Mouse (Mus musculus): ENCODE measurements around the gene Tars.
A peak's percentile ranks its signal among the peaks of the same experiment; 100 is the strongest.

Gene Tars

DNA sequence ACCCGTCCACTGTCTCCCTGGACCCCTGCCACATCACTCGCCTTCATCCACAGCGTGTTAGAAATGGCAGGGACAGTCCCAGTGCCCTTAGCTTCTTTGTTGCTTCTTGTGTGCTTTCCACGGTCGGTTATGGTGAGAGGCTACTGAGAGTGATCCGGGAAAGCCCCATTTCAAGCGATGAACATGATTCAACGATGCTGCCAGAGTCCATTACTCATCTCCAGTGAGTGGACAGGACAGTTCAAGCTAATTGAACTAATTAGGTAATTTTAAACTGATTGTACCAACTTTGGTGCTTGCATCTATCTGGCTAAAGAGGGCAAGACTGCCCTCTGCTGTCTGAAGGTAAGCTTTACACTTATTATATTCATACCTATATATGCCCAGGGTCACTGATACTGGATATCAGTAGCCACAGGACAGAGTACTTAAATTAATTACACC is 19.4 kb downstream of the Tars start:
- H3K27me3 ChIP-seq (ENCODE audit: insufficient read depth, low read length), result no peaks in the 10 kb centered on the region
- H3K9me3 ChIP-seq (ENCODE audit: low read length), result peaks cover 29% of the 10 kb centered on the region
- TF ChIP-seq NANOG (IDR thresholded peaks at IDR 0.05; ENCODE audit: borderline replicate concordance, low read length) (no peak), POU5F1 (IDR thresholded peaks at IDR 0.05; ENCODE audit: borderline replicate concordance, low read length) (no peak), CTCF (conservative IDR thresholded peaks at IDR 0.05; ENCODE audit: low read length) (peak; percentile 42)
- peaks cover 8% of the 10 kb centered on the region for H3K4me1 ChIP-seq (replicated peaks; ENCODE audit: low read depth, low read length)
- H3K36me3 ChIP-seq (ENCODE audit: insufficient read depth, low read length), result peaks cover 36% of the 10 kb centered on the region
- H3K4me3 ChIP-seq (replicated peaks; ENCODE audit: low read length), result no peak overlapping the region

DNA sequence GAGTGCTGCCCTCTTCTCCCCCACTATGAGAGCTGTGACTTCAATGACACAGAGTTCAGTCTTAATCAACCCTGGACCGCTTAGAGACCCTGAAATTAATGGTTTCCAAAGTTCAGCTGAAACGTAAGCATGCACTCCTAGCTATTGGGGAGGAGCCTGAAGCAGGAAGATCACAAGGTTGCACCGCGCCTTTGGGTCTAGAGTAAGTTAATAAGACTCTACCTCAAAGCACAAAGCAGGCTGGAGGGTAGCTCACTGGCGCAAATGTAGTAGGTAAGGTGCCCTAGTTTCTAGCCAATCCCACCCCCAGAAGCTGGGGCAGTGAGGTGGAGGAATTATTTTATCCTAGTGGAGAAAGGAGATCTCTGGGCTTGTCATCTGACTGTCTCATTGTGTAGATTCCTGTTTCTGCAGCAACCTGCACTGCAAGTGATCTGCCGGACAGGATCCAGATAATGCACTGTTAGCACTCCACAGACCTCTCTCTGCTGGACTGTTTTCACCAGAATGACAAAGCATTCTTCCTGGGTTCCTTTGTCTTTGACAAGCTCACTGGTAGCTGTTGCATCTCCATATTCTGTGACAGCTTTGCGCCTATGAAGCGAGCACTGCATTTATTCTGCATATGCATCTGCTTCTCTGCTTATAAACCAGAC is 19.9 kb downstream of the Tars start:
- Histone ChIP-seq H3K4me3 (replicated peaks; ENCODE audit: low read length) (no peak overlapping the region), H3K27me3 (ENCODE audit: insufficient read depth, low read length) (no peaks in the 10 kb centered on the region), H3K4me1 (replicated peaks; ENCODE audit: low read depth, low read length) (peaks cover 8% of the 10 kb centered on the region), H3K9me3 (ENCODE audit: low read length) (peaks cover 24% of the 10 kb centered on the region), H3K36me3 (ENCODE audit: insufficient read depth, low read length) (peaks cover 31% of the 10 kb centered on the region)
- no peak for TF ChIP-seq POU5F1 (IDR thresholded peaks at IDR 0.05; ENCODE audit: borderline replicate concordance, low read length)
- TF ChIP-seq CTCF (conservative IDR thresholded peaks at IDR 0.05; ENCODE audit: low read length), result no peak
- no peak for TF ChIP-seq NANOG (IDR thresholded peaks at IDR 0.05; ENCODE audit: borderline replicate concordance, low read length)

DNA sequence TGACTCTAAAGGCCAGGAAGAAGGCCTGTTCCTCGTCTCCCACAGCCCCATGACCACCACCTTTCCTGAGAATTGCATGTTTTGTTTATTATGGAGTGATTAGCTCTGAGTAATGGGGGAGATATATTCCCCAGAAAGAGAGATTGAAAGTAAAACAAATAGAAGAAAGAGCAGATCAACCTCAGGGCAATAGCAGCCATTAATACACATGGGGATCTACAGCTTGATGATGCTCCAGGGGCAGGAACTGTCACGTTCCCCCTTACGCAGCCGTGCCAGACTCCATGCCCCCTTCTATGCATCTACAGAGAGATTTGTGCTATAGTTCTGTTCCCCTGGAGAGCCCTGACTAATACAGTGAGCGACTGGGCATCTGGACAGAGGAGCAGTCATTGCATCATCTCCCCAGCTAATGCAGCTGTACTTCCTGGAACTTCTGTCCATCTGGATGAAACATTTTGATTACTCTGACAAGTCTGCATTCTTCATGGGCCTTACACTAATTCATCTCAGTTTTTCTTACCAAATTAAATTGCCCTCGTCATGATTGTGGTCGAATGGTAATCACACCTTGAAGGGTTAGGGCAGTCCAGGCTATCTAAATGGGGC is 28.9 kb downstream of the Tars start:
- TF ChIP-seq CTCF (conservative IDR thresholded peaks at IDR 0.05; ENCODE audit: low read length) (no peak), POU5F1 (IDR thresholded peaks at IDR 0.05; ENCODE audit: borderline replicate concordance, low read length) (no peak), NANOG (IDR thresholded peaks at IDR 0.05; ENCODE audit: borderline replicate concordance, low read length) (no peak)
- no peaks in the 10 kb centered on the region for H3K4me1 ChIP-seq (replicated peaks; ENCODE audit: low read depth, low read length)
- no peak overlapping the region for H3K4me3 ChIP-seq (replicated peaks; ENCODE audit: low read length)
- H3K36me3 ChIP-seq (ENCODE audit: insufficient read depth, low read length), result no peaks in the 10 kb centered on the region
- no peaks in the 10 kb centered on the region for H3K27me3 ChIP-seq (ENCODE audit: insufficient read depth, low read length)
- no peaks in the 10 kb centered on the region for H3K9me3 ChIP-seq (ENCODE audit: low read length)

DNA sequence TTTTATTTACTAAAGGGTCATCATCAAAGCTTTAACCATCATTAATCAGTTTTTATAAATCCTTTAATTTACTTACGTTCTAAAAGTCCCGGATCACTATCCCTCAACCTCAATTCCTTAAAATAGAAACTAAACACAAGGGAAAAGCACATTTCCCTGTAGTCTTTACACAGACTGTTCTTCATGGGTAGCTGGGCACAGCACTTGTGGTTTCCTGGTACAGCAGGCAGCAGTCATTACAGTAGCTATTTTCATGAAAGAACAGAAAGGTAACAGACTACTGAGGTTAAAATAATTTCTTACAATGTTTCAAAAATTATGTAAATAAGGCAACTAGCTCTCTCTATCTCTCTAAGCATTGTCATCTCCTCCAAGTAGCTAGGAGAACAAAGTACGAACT is 29.9 kb downstream of the Tars start:
- no peak overlapping the region for H3K4me3 ChIP-seq (replicated peaks; ENCODE audit: low read length)

DNA sequence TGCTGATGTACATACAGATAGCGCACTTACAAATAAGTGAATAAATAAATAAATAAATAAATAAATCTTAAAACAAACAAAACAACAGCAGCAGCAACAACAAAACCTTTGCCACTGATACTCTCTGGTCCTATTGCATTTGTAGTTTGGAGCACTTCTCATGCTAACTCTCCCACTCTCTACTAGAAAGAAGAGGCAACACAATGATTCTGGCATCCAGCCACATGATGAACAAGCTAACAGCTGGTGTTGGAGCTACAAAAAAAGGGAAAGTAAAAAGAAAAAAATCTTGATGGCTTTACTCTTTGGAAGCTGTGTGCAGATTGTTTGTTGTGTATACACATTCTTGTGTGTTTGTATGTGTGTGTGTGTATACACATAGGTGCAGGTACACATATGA is 34.7 kb downstream of the Tars start:
- H3K27me3 ChIP-seq (ENCODE audit: insufficient read depth, low read length), result no peaks in the 10 kb centered on the region
- H3K4me1 ChIP-seq (replicated peaks; ENCODE audit: low read depth, low read length), result no peaks in the 10 kb centered on the region
- no peaks in the 10 kb centered on the region for H3K36me3 ChIP-seq (ENCODE audit: insufficient read depth, low read length)
- no peak overlapping the region for H3K4me3 ChIP-seq (replicated peaks; ENCODE audit: low read length)
- TF ChIP-seq NANOG (IDR thresholded peaks at IDR 0.05; ENCODE audit: borderline replicate concordance, low read length), result no peak
- H3K9me3 ChIP-seq (ENCODE audit: low read length), result peaks cover 40% of the 10 kb centered on the region

More for the DNA sequence above, 29.9 kb downstream of the Tars start:
- TF ChIP-seq POU5F1 (IDR thresholded peaks at IDR 0.05; ENCODE audit: borderline replicate concordance, low read length), result no peak
- no peak for TF ChIP-seq NANOG (IDR thresholded peaks at IDR 0.05; ENCODE audit: borderline replicate concordance, low read length)
- no peak for TF ChIP-seq CTCF (conservative IDR thresholded peaks at IDR 0.05; ENCODE audit: low read length)
- Histone ChIP-seq H3K36me3 (ENCODE audit: insufficient read depth, low read length) (no peaks in the 10 kb centered on the region), H3K27me3 (ENCODE audit: insufficient read depth, low read length) (no peaks in the 10 kb centered on the region), H3K9me3 (ENCODE audit: low read length) (no peaks in the 10 kb centered on the region), H3K4me1 (replicated peaks; ENCODE audit: low read depth, low read length) (no peaks in the 10 kb centered on the region)

DNA sequence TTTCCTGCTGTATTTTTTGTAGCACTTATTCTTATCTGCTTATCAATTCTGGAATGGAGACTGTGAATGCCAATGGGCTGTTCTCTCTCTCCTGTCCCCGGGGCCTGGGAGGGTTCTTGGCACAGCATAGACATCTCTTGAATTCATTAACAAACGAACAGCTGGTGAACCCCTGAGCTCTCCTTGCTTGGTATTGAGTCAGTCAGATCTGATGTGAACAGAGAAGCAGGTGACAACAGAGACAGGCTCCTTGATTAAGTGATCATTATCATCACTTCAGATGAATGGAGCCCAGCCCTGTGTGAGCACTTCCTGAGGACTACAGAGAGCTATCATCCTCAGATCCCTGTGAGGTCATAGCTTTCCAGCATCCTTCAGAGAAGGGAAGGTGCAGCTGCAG is 35.4 kb downstream of the Tars start:
- Histone ChIP-seq H3K9me3 (ENCODE audit: low read length) (peaks cover 45% of the 10 kb centered on the region), H3K4me3 (replicated peaks; ENCODE audit: low read length) (no peak overlapping the region), H3K27me3 (ENCODE audit: insufficient read depth, low read length) (no peaks in the 10 kb centered on the region), H3K4me1 (replicated peaks; ENCODE audit: low read depth, low read length) (no peaks in the 10 kb centered on the region), H3K36me3 (ENCODE audit: insufficient read depth, low read length) (no peaks in the 10 kb centered on the region)
- TF ChIP-seq CTCF (conservative IDR thresholded peaks at IDR 0.05; ENCODE audit: low read length) (no peak), NANOG (IDR thresholded peaks at IDR 0.05; ENCODE audit: borderline replicate concordance, low read length) (no peak), POU5F1 (IDR thresholded peaks at IDR 0.05; ENCODE audit: borderline replicate concordance, low read length) (no peak)

DNA sequence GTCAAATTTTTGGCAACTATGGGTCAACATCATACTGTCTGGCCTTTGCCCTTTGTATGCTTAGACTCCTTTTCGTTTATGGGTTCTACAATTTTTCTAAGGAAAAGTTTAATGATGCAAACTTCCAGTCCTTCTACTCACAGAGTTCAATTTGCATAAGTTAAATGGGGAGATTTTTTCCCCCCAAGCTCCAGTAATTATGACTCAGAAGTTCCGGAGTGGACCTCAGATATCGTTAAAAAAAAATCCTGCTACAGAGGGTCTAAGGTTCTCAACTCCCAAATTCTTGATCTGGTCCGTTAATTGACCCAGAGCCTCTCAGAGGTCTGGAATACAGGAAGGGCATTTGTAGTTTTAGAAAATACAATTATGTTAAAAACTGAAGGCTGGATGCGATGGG is 37.6 kb downstream of the Tars start:
- TF ChIP-seq CTCF (conservative IDR thresholded peaks at IDR 0.05; ENCODE audit: low read length) (no peak), NANOG (IDR thresholded peaks at IDR 0.05; ENCODE audit: borderline replicate concordance, low read length) (no peak)
- Histone ChIP-seq H3K36me3 (ENCODE audit: insufficient read depth, low read length) (no peaks in the 10 kb centered on the region), H3K4me3 (replicated peaks; ENCODE audit: low read length) (no peak overlapping the region), H3K27me3 (ENCODE audit: insufficient read depth, low read length) (no peaks in the 10 kb centered on the region), H3K4me1 (replicated peaks; ENCODE audit: low read depth, low read length) (peaks cover 3% of the 10 kb centered on the region; the same call in 1 of the 2 replicates), H3K9me3 (ENCODE audit: low read length) (peaks cover 67% of the 10 kb centered on the region)

DNA sequence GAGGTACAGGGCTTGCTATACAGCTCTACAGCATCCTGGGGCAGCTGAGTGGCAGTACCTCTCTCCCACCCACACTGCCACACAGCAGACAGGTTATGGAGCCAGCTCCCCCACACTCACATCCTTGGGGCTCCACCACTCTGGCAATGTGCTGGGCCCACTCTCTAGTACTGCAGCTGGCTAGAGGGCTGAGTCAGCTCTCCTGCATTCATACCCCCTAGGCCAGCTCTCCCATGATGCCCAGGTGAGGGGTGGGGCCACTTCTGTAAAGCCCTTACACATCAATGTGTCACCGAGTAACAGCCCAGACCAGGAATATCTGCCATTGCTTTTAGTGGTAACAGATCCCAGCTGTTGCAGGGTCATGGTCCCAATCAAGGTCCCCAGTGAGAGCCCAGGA is 38.6 kb downstream of the Tars start:
- Histone ChIP-seq H3K9me3 (ENCODE audit: low read length) (peaks cover 69% of the 10 kb centered on the region), H3K36me3 (ENCODE audit: insufficient read depth, low read length) (no peaks in the 10 kb centered on the region), H3K4me3 (replicated peaks; ENCODE audit: low read length) (no peak overlapping the region), H3K27me3 (ENCODE audit: insufficient read depth, low read length) (no peaks in the 10 kb centered on the region), H3K4me1 (replicated peaks; ENCODE audit: low read depth, low read length) (peaks cover 3% of the 10 kb centered on the region; the same call in 1 of the 2 replicates)
- TF ChIP-seq CTCF (conservative IDR thresholded peaks at IDR 0.05; ENCODE audit: low read length), result no peak

DNA sequence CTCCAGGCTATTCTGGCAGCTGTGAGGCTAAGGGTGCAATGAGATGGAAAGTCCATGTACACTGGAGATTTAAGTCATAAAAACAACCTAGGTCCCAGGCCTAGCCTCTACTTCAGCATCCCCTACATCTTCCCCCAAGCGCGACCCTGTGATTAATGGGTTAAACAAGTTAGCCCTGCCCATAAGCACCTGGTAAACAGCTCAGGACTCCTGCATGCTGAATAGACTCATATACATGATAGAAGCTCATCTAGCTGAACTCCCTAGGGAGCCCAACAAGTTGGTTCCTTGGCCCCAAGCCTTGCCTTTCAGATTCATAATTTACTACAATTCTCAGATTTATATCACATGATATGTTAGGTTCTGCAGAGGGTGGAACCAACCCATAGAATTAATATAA is 42.0 kb downstream of the Tars start:
- TF ChIP-seq POU5F1 (IDR thresholded peaks at IDR 0.05; ENCODE audit: borderline replicate concordance, low read length), result no peak
- no peak for TF ChIP-seq NANOG (IDR thresholded peaks at IDR 0.05; ENCODE audit: borderline replicate concordance, low read length)
- no peak for TF ChIP-seq CTCF (conservative IDR thresholded peaks at IDR 0.05; ENCODE audit: low read length)
- H3K36me3 ChIP-seq (ENCODE audit: insufficient read depth, low read length), result no peaks in the 10 kb centered on the region

More for the DNA sequence above, 42.0 kb downstream of the Tars start:
- Histone ChIP-seq H3K4me1 (replicated peaks; ENCODE audit: low read depth, low read length) (peaks cover 3% of the 10 kb centered on the region; the same call in 1 of the 2 replicates), H3K4me3 (replicated peaks; ENCODE audit: low read length) (no peak overlapping the region), H3K9me3 (ENCODE audit: low read length) (peaks cover 55% of the 10 kb centered on the region), H3K27me3 (ENCODE audit: insufficient read depth, low read length) (no peaks in the 10 kb centered on the region)
